Mouse (Mus musculus): ENCODE results near the gene Whrn. TPM values are rescaled to one million over a fixed set of nuclear protein-coding genes. Genes with fewer than 3 reads are reported as not detected.

Whrn gene
- total RNA-seq, 1 experiment = 5.0 TPM

- Histone ChIP-seq H3K4me3 (ENCODE audit: insufficient read depth in 1 of 2, low read depth in 1 of 2, low read length in 2 of 2, poor library complexity in 1 of 2, severe bottlenecking in 1 of 2) (no peak overlapping the region), H3K9me3 (ENCODE audit: control insufficient read depth, insufficient read depth, low read depth, low read length) (no peaks in the 10 kb centered on the region), H3K27ac (ENCODE audit: insufficient read depth, low read depth, low read length, poor library complexity, severe bottlenecking) (no peak overlapping the region), H3K4me1 (ENCODE audit: control insufficient read depth in 2 of 2, insufficient read depth in 2 of 2, low read length in 2 of 2, poor library complexity in 1 of 2) (peaks cover 3 to 8% of the 10 kb centered on the region in 2 experiments; a peak in 1 of 4 replicates), H3K9ac (ENCODE audit: insufficient read depth, low read depth, low read length, poor library complexity, severe bottlenecking) (no peak overlapping the region), H3K36me3 (ENCODE audit: control insufficient read depth, insufficient read depth, low read length, poor library complexity, severe bottlenecking) (peaks cover 7% of the 10 kb centered on the region; the same call in 1 of the 2 replicates)
- no peak for TF ChIP-seq HCFC1 (IDR thresholded peaks at IDR 0.05; ENCODE audit: borderline replicate concordance, insufficient read depth, low read length)
- TF ChIP-seq CHD2 (IDR thresholded peaks at IDR 0.05; ENCODE audit: low read depth, low read length) = no peak
- no peak for TF ChIP-seq ZC3H11A (IDR thresholded peaks at IDR 0.05; ENCODE audit: borderline replicate concordance, low read depth, low read length)
- no peak for TF ChIP-seq MAFK (IDR thresholded peaks at IDR 0.05; ENCODE audit: insufficient read depth, low read depth, low read length)
- no peak for TF ChIP-seq ZNF384 (IDR thresholded peaks at IDR 0.05; ENCODE audit: low read depth, low read length)
- no peak for DNase-seq (ENCODE audit: low read depth, low spot score)
- in situ Hi-C loops (cut with MboI; ENCODE audit: low sequenced_read_pairs in 2 of 2, unreplicated experiment in 2 of 2) = no loop called here
Measured at GRCm38 (mm10) chr4:63399691-63400270, 96.0 kb downstream of the Whrn start.

GRCm38 (mm10) chr4:63398854-63399609, 96.8 kb downstream of the Whrn start:
- in situ Hi-C loops (cut with MboI; ENCODE audit: low sequenced_read_pairs in 2 of 2, unreplicated experiment in 2 of 2) = no loop called here
- Histone ChIP-seq H3K9ac (ENCODE audit: insufficient read depth, low read depth, low read length, poor library complexity, severe bottlenecking) (no peak overlapping the region), H3K27ac (ENCODE audit: insufficient read depth, low read depth, low read length, poor library complexity, severe bottlenecking) (no peak overlapping the region), H3K4me3 (ENCODE audit: insufficient read depth in 1 of 2, low read depth in 1 of 2, low read length in 2 of 2, poor library complexity in 1 of 2, severe bottlenecking in 1 of 2) (no peak overlapping the region), H3K4me1 (ENCODE audit: control insufficient read depth in 2 of 2, insufficient read depth in 2 of 2, low read length in 2 of 2, poor library complexity in 1 of 2) (peaks cover 3 to 7% of the 10 kb centered on the region in 2 experiments; a peak in 1 of 4 replicates), H3K9me3 (ENCODE audit: control insufficient read depth, insufficient read depth, low read depth, low read length) (no peaks in the 10 kb centered on the region), H3K36me3 (ENCODE audit: control insufficient read depth, insufficient read depth, low read length, poor library complexity, severe bottlenecking) (peaks cover 8% of the 10 kb centered on the region; the same call in 1 of the 2 replicates)
- DNase-seq (ENCODE audit: low read depth, low spot score) = no peak
- TF ChIP-seq ZC3H11A (IDR thresholded peaks at IDR 0.05; ENCODE audit: borderline replicate concordance, low read depth, low read length) = no peak
- TF ChIP-seq HCFC1 (IDR thresholded peaks at IDR 0.05; ENCODE audit: borderline replicate concordance, insufficient read depth, low read length) = no peak
- TF ChIP-seq MAFK (IDR thresholded peaks at IDR 0.05; ENCODE audit: insufficient read depth, low read depth, low read length) = no peak
- no peak for TF ChIP-seq CHD2 (IDR thresholded peaks at IDR 0.05; ENCODE audit: low read depth, low read length)
- TF ChIP-seq ZNF384 (IDR thresholded peaks at IDR 0.05; ENCODE audit: low read depth, low read length) = no peak

- Histone ChIP-seq H3K27ac (ENCODE audit: insufficient read depth, low read depth, low read length, poor library complexity, severe bottlenecking) (no peak overlapping the region), H3K36me3 (ENCODE audit: control insufficient read depth, insufficient read depth, low read length, poor library complexity, severe bottlenecking) (peaks cover 8% of the 10 kb centered on the region; the same call in 1 of the 2 replicates), H3K9me3 (ENCODE audit: control insufficient read depth, insufficient read depth, low read depth, low read length) (no peaks in the 10 kb centered on the region), H3K4me1 (ENCODE audit: control insufficient read depth in 2 of 2, insufficient read depth in 2 of 2, low read length in 2 of 2, poor library complexity in 1 of 2) (peaks cover 0 to 4% of the 10 kb centered on the region in 2 experiments; a peak in 1 of 4 replicates), H3K4me3 (ENCODE audit: insufficient read depth in 1 of 2, low read depth in 1 of 2, low read length in 2 of 2, poor library complexity in 1 of 2, severe bottlenecking in 1 of 2) (no peak overlapping the region), H3K9ac (ENCODE audit: insufficient read depth, low read depth, low read length, poor library complexity, severe bottlenecking) (no peak overlapping the region)
- TF ChIP-seq MAFK (IDR thresholded peaks at IDR 0.05; ENCODE audit: insufficient read depth, low read depth, low read length) = no peak
- TF ChIP-seq CHD2 (IDR thresholded peaks at IDR 0.05; ENCODE audit: low read depth, low read length) = no peak
- TF ChIP-seq ZC3H11A (IDR thresholded peaks at IDR 0.05; ENCODE audit: borderline replicate concordance, low read depth, low read length) = no peak
- no peak for TF ChIP-seq HCFC1 (IDR thresholded peaks at IDR 0.05; ENCODE audit: borderline replicate concordance, insufficient read depth, low read length)
- TF ChIP-seq ZNF384 (IDR thresholded peaks at IDR 0.05; ENCODE audit: low read depth, low read length) = no peak
- in situ Hi-C loops (cut with MboI; ENCODE audit: low sequenced_read_pairs in 2 of 2, unreplicated experiment in 2 of 2) = no loop called here
- no peak for DNase-seq (ENCODE audit: low read depth, low spot score)
Measured at GRCm38 (mm10) chr4:63397981-63398537, 97.7 kb downstream of the Whrn start.

- no peak overlapping the region for H3K9ac ChIP-seq (ENCODE audit: insufficient read depth, low read depth, low read length, poor library complexity, severe bottlenecking)
- H3K27ac ChIP-seq (ENCODE audit: insufficient read depth, low read depth, low read length, poor library complexity, severe bottlenecking) = no peak overlapping the region
- peaks cover 0 to 11% of the 10 kb centered on the region in 2 experiments; a peak in 1 of 4 replicates for H3K4me1 ChIP-seq (ENCODE audit: control insufficient read depth in 2 of 2, insufficient read depth in 2 of 2, low read length in 2 of 2, poor library complexity in 1 of 2)
- in situ Hi-C loops (cut with MboI; ENCODE audit: low sequenced_read_pairs in 2 of 2, unreplicated experiment in 2 of 2) = no loop called here
- no peak overlapping the region for H3K4me3 ChIP-seq (ENCODE audit: insufficient read depth in 1 of 2, low read depth in 1 of 2, low read length in 2 of 2, poor library complexity in 1 of 2, severe bottlenecking in 1 of 2)
- no peak for DNase-seq (ENCODE audit: low read depth, low spot score)
- no peak for TF ChIP-seq ZNF384 (IDR thresholded peaks at IDR 0.05; ENCODE audit: low read depth, low read length)
- no peaks in the 10 kb centered on the region for H3K9me3 ChIP-seq (ENCODE audit: control insufficient read depth, insufficient read depth, low read depth, low read length)
- H3K36me3 ChIP-seq (ENCODE audit: control insufficient read depth, insufficient read depth, low read length, poor library complexity, severe bottlenecking) = peaks cover 8% of the 10 kb centered on the region; the same call in 1 of the 2 replicates
Measured at GRCm38 (mm10) chr4:63391322-63391721, 104.5 kb downstream of the Whrn start.

Measured in ES-E14 (cell line).